Mouse (Mus musculus): ENCODE data around the gene Exoc6. TPM values are rescaled to one million over a fixed set of nuclear protein-coding genes. Genes with fewer than 3 reads are reported as not detected.

Gene Exoc6
- polyA plus RNA-seq, 1 experiment from 2014 or later = 18.9 TPM

- H3K4me1 ChIP-seq (replicated peaks) = peaks cover 30% of the 10 kb centered on the region
- peak within 1 kb of the TSS; percentile 35 for H3K4me3 ChIP-seq (replicated peaks)
- H3K27me3 ChIP-seq (replicated peaks) = peaks cover 91% of the 10 kb centered on the region
- H3K9ac ChIP-seq = no peak within 1 kb of the TSS
- ATAC-seq = no peak
- H3K27ac ChIP-seq = no peak within 1 kb of the TSS
- WGBS = under 1% methylated on average over 51 of the region's 51 CpGs
- H3K4me2 ChIP-seq (replicated peaks) = peak within 1 kb of the TSS; percentile 72
- H3K9me3 ChIP-seq = no peaks in the 10 kb centered on the region
- no peaks in the 10 kb centered on the region for H3K36me3 ChIP-seq
Measured at GRCm38 (mm10) chr19:37697651-37698272, 147.5 kb downstream of the Exoc6 start, which contains the start of gene Cyp26a1. Gene Cyp26a1, plus strand, starts transcription at chr19:37697798.

- Histone ChIP-seq H3K27me3 (replicated peaks) (peaks cover 91% of the 10 kb centered on the region), H3K36me3 (no peaks in the 10 kb centered on the region), H3K9me3 (no peaks in the 10 kb centered on the region), H3K27ac (no peak overlapping the region), H3K4me2 (replicated peaks) (peak overlapping the region; percentile 72), H3K4me3 (replicated peaks) (peak overlapping the region; percentile 35), H3K4me1 (replicated peaks) (peaks cover 26% of the 10 kb centered on the region), H3K9ac (no peak overlapping the region)
- no peak for ATAC-seq
- under 1% methylated on average over 63 of the region's 63 CpGs for WGBS
Measured at GRCm38 (mm10) chr19:37698273-37699160, 148.3 kb downstream of the Exoc6 start.

GRCm38 (mm10) chr19:37699711-37700110 is 149.5 kb downstream of the Exoc6 start:
- Histone ChIP-seq H3K4me1 (replicated peaks) (peaks cover 26% of the 10 kb centered on the region), H3K9me3 (no peaks in the 10 kb centered on the region), H3K9ac (no peak overlapping the region), H3K4me2 (replicated peaks) (no peak overlapping the region), H3K27me3 (replicated peaks) (peaks cover 82% of the 10 kb centered on the region), H3K4me3 (replicated peaks) (no peak overlapping the region), H3K27ac (no peak overlapping the region), H3K36me3 (no peaks in the 10 kb centered on the region)
- WGBS = 22% methylated on average over 9 of the region's 9 CpGs
- no peak for ATAC-seq

GRCm38 (mm10) chr19:37702377-37703076 is 152.3 kb downstream of the Exoc6 start:
- Histone ChIP-seq H3K4me1 (replicated peaks) (peaks cover 16% of the 10 kb centered on the region), H3K36me3 (no peaks in the 10 kb centered on the region), H3K4me2 (replicated peaks) (no peak overlapping the region), H3K9ac (no peak overlapping the region), H3K4me3 (replicated peaks) (no peak overlapping the region), H3K27me3 (replicated peaks) (peaks cover 54% of the 10 kb centered on the region), H3K9me3 (no peaks in the 10 kb centered on the region), H3K27ac (no peak overlapping the region)
- WGBS = 59% methylated on average over 21 of the region's 21 CpGs
- ATAC-seq = no peak

GRCm38 (mm10) chr19:37703902-37704509 is 153.8 kb downstream of the Exoc6 start:
- no peak overlapping the region for H3K4me3 ChIP-seq (replicated peaks)
- H3K9ac ChIP-seq = no peak overlapping the region
- H3K4me2 ChIP-seq (replicated peaks) = no peak overlapping the region
- no peaks in the 10 kb centered on the region for H3K36me3 ChIP-seq
- H3K27ac ChIP-seq = no peak overlapping the region
- peaks cover 2% of the 10 kb centered on the region; the same call in 1 of the 2 replicates for H3K4me1 ChIP-seq (replicated peaks)
- 6% methylated on average over 3 of the region's 3 CpGs for WGBS
- ATAC-seq = no peak
- H3K9me3 ChIP-seq = no peaks in the 10 kb centered on the region
- peaks cover 39% of the 10 kb centered on the region for H3K27me3 ChIP-seq (replicated peaks)

- ATAC-seq = no peak
- WGBS = 86% methylated on average over 5 of the region's 5 CpGs
Measured at GRCm38 (mm10) chr19:37705722-37706121, 155.5 kb downstream of the Exoc6 start.

GRCm38 (mm10) chr19:37714681-37715080 is 164.5 kb downstream of the Exoc6 start:
- WGBS = 69% methylated on average over 10 of the region's 10 CpGs
- Histone ChIP-seq H3K27ac (no peak overlapping the region), H3K27me3 (replicated peaks) (no peaks in the 10 kb centered on the region), H3K36me3 (no peaks in the 10 kb centered on the region), H3K4me3 (replicated peaks) (no peak overlapping the region), H3K9me3 (no peaks in the 10 kb centered on the region), H3K9ac (no peak overlapping the region), H3K4me2 (replicated peaks) (no peak overlapping the region), H3K4me1 (replicated peaks) (no peaks in the 10 kb centered on the region)
- ATAC-seq = no peak

More at GRCm38 (mm10) chr19:37705722-37706121, 155.5 kb downstream of the Exoc6 start:
- no peak overlapping the region for H3K4me3 ChIP-seq (replicated peaks)
- no peak overlapping the region for H3K4me2 ChIP-seq (replicated peaks)
- peaks cover 22% of the 10 kb centered on the region for H3K27me3 ChIP-seq (replicated peaks)
- H3K27ac ChIP-seq = no peak overlapping the region
- H3K4me1 ChIP-seq (replicated peaks) = no peaks in the 10 kb centered on the region
- no peaks in the 10 kb centered on the region for H3K36me3 ChIP-seq
- no peaks in the 10 kb centered on the region for H3K9me3 ChIP-seq
- no peak overlapping the region for H3K9ac ChIP-seq

- no peaks in the 10 kb centered on the region for H3K9me3 ChIP-seq
- no peak overlapping the region for H3K4me3 ChIP-seq (replicated peaks)
- ATAC-seq = no peak
- H3K36me3 ChIP-seq = no peaks in the 10 kb centered on the region
- WGBS = 71% methylated on average over 1 of the region's 1 CpGs
- no peak overlapping the region for H3K9ac ChIP-seq
- H3K4me1 ChIP-seq (replicated peaks) = no peaks in the 10 kb centered on the region
- H3K27me3 ChIP-seq (replicated peaks) = no peaks in the 10 kb centered on the region
- H3K27ac ChIP-seq = no peak overlapping the region
- H3K4me2 ChIP-seq (replicated peaks) = no peak overlapping the region
Measured at GRCm38 (mm10) chr19:37715980-37716379, 165.8 kb downstream of the Exoc6 start.

GRCm38 (mm10) chr19:37716524-37717175 is 166.4 kb downstream of the Exoc6 start:
- no peak for ATAC-seq
- Histone ChIP-seq H3K4me2 (replicated peaks) (no peak overlapping the region), H3K36me3 (no peaks in the 10 kb centered on the region), H3K4me1 (replicated peaks) (no peaks in the 10 kb centered on the region), H3K9me3 (no peaks in the 10 kb centered on the region), H3K27me3 (replicated peaks) (no peaks in the 10 kb centered on the region), H3K9ac (no peak overlapping the region), H3K4me3 (replicated peaks) (no peak overlapping the region), H3K27ac (no peak overlapping the region)
- WGBS = 76% methylated on average over 12 of the region's 12 CpGs

- Histone ChIP-seq H3K9ac (no peak overlapping the region), H3K4me2 (replicated peaks) (no peak overlapping the region), H3K27me3 (replicated peaks) (no peaks in the 10 kb centered on the region), H3K27ac (no peak overlapping the region), H3K36me3 (no peaks in the 10 kb centered on the region), H3K4me3 (replicated peaks) (no peak overlapping the region), H3K9me3 (no peaks in the 10 kb centered on the region), H3K4me1 (replicated peaks) (no peaks in the 10 kb centered on the region)
- 29% methylated on average over 1 of the region's 1 CpGs for WGBS
- ATAC-seq = no peak
Measured at GRCm38 (mm10) chr19:37719166-37719565, 168.9 kb downstream of the Exoc6 start.

GRCm38 (mm10) chr19:37724591-37724990 is 174.4 kb downstream of the Exoc6 start:
- WGBS = 93% methylated on average over 5 of the region's 5 CpGs
- Histone ChIP-seq H3K9ac (no peak overlapping the region), H3K27me3 (replicated peaks) (no peaks in the 10 kb centered on the region), H3K4me3 (replicated peaks) (no peak overlapping the region), H3K27ac (no peak overlapping the region), H3K4me2 (replicated peaks) (no peak overlapping the region), H3K4me1 (replicated peaks) (no peaks in the 10 kb centered on the region), H3K9me3 (no peaks in the 10 kb centered on the region), H3K36me3 (no peaks in the 10 kb centered on the region)
- ATAC-seq = no peak
